Comparison of ENCODE assay signal across 9 mouse cellular contexts in genomic region chr11:90317482-90317881, GRCm38 (mm10).
DNase-seq lines count a peak whose midpoint lies in the region; ATAC-seq and TF ChIP-seq lines count a peak whose summit lies in the region.
"Had no signal": no experiment of that assay in that cellular context is flagged by ENCODE, and none has a peak within 500 bp of the region (broad histone marks: within the 10 kb centered on the region; RNA-seq: fewer than 3 reads in every experiment).

No protein-coding gene starts in this region.

- no peak overlapping the region for H3K4me3 ChIP-seq in forebrain, embryonic 11.5 days (ENCODE audit: low read depth, low read length)
- H3K4me3 ChIP-seq in forebrain, embryonic 15.5 days = no peak overlapping the region
- no peak overlapping the region for H3K4me3 ChIP-seq in thymus, adult 2 months (ENCODE audit: control insufficient read depth, insufficient read depth, low read length)
- no peak overlapping the region for H3K4me3 ChIP-seq in cortical plate, adult 2 months (ENCODE audit: insufficient read depth, low read length)
- H3K4me3 ChIP-seq in kidney, postnatal 0 days (replicated peaks; ENCODE audit: low read depth, low read length) = no peak overlapping the region
- no peak overlapping the region for H3K4me3 ChIP-seq in liver, embryonic 14.5 days (ENCODE audit: insufficient read depth in 1 of 2, low read depth in 2 of 2, low read length in 2 of 2)
- H3K4me3 ChIP-seq: heart, embryonic 15.5 days had no signal

- no peak for ATAC-seq in forebrain, embryonic 11.5 days (replicated peaks; ENCODE audit: low FRiP score)
- ATAC-seq in forebrain, embryonic 15.5 days (replicated peaks) = no peak
- no peak for ATAC-seq in kidney, postnatal 0 days (replicated peaks; ENCODE audit: low FRiP score, low read depth)
- no peak for ATAC-seq in liver, embryonic 14.5 days (ENCODE audit: insufficient read depth)

- H3K36me3 ChIP-seq in forebrain, embryonic 11.5 days (ENCODE audit: control insufficient read depth, insufficient read depth, low read length) = no peaks in the 10 kb centered on the region
- H3K36me3 ChIP-seq in forebrain, embryonic 15.5 days = no peaks in the 10 kb centered on the region
- H3K36me3 ChIP-seq in thymus, adult 2 months (ENCODE audit: control insufficient read depth, insufficient read depth, low read length) = no peaks in the 10 kb centered on the region
- H3K36me3 ChIP-seq in kidney, postnatal 0 days (ENCODE audit: insufficient read depth, low read length) = no peaks in the 10 kb centered on the region
- H3K36me3 ChIP-seq in liver, embryonic 14.5 days (replicated peaks; ENCODE audit: control insufficient read depth, insufficient read depth, low read depth) = no peaks in the 10 kb centered on the region
- H3K36me3 ChIP-seq: heart, embryonic 15.5 days had no signal

- TF ChIP-seq EP300 in liver, embryonic 14.5 days (IDR thresholded peaks at IDR 0.05; ENCODE audit: low read depth) = no peak

- no peak overlapping the region for H3K27ac ChIP-seq in forebrain, embryonic 11.5 days (ENCODE audit: low read depth, low read length)
- no peak overlapping the region for H3K27ac ChIP-seq in forebrain, embryonic 15.5 days (replicated peaks)
- H3K27ac ChIP-seq in thymus, adult 2 months (ENCODE audit: control insufficient read depth, insufficient read depth, low read length) = no peak overlapping the region
- H3K27ac ChIP-seq in cortical plate, adult 2 months (ENCODE audit: insufficient read depth, low read length) = no peak overlapping the region
- no peak overlapping the region for H3K27ac ChIP-seq in kidney, postnatal 0 days
- H3K27ac ChIP-seq in liver, embryonic 14.5 days = no peak overlapping the region
- H3K27ac ChIP-seq: heart, embryonic 15.5 days had no signal

- no peak overlapping the region for H3K9ac ChIP-seq in forebrain, embryonic 11.5 days (ENCODE audit: low read length)
- no peak overlapping the region for H3K9ac ChIP-seq in forebrain, embryonic 15.5 days (replicated peaks)
- no peak overlapping the region for H3K9ac ChIP-seq in kidney, postnatal 0 days (ENCODE audit: low read depth, low read length)
- no peak overlapping the region for H3K9ac ChIP-seq in liver, embryonic 14.5 days (replicated peaks)
- H3K9ac ChIP-seq: heart, embryonic 15.5 days had no signal

- 29% methylated on average over 4 of the region's 4 CpGs for WGBS in forebrain, embryonic 11.5 days
- WGBS in forebrain, embryonic 15.5 days = 8% methylated on average over 4 of the region's 4 CpGs
- WGBS in thymus, adult 2 months = 4% methylated on average over 4 of the region's 4 CpGs
- WGBS in kidney, postnatal 0 days = 15% methylated on average over 4 of the region's 4 CpGs
- 15% methylated on average over 4 of the region's 4 CpGs for WGBS in liver, embryonic 14.5 days (ENCODE audit: insufficient replicate concordance)

- no peak for TF ChIP-seq POLR2A in thymus, adult 2 months (IDR thresholded peaks at IDR 0.05; ENCODE audit: control insufficient read depth, extremely low read depth, insufficient read depth, low read length, poor library complexity)
- TF ChIP-seq POLR2A in cortical plate, adult 2 months (IDR thresholded peaks at IDR 0.05; ENCODE audit: extremely low read depth, insufficient read depth, low read length) = no peak

- DNase-seq in forebrain, embryonic 11.5 days (ENCODE audit: low spot score) = peak; percentile 65
- peak; percentile 37 for DNase-seq in thymus, adult 2 months
- no peak for DNase-seq in thymus, adult 18-20 months
- peak; percentile 79 for DNase-seq in kidney, postnatal 0 days (ENCODE audit: low spot score)
- DNase-seq in liver, embryonic 14.5 days (ENCODE audit: low read depth in 3 of 3, low spot score in 3 of 3) = peak in 1 of 3 experiments; percentile 2
- DNase-seq in right cerebral cortex, postnatal 4 days = peak; percentile 58

- no peaks in the 10 kb centered on the region for H3K9me3 ChIP-seq in forebrain, embryonic 11.5 days (ENCODE audit: control insufficient read depth, low read length)
- no peaks in the 10 kb centered on the region for H3K9me3 ChIP-seq in forebrain, embryonic 15.5 days
- H3K9me3 ChIP-seq in kidney, postnatal 0 days (replicated peaks; ENCODE audit: low read length) = no peaks in the 10 kb centered on the region
- no peaks in the 10 kb centered on the region for H3K9me3 ChIP-seq in liver, embryonic 14.5 days (ENCODE audit: control insufficient read depth, low read length)
- H3K9me3 ChIP-seq: heart, embryonic 15.5 days had no signal

- no peaks in the 10 kb centered on the region for H3K4me1 ChIP-seq in forebrain, embryonic 11.5 days (replicated peaks; ENCODE audit: control insufficient read depth, insufficient read depth, low read length)
- no peaks in the 10 kb centered on the region for H3K4me1 ChIP-seq in forebrain, embryonic 15.5 days
- no peaks in the 10 kb centered on the region for H3K4me1 ChIP-seq in thymus, adult 2 months (replicated peaks; ENCODE audit: control insufficient read depth, insufficient read depth, low read length)
- peaks cover 1% of the 10 kb centered on the region; the same call in 1 of the 2 replicates for H3K4me1 ChIP-seq in cortical plate, adult 2 months (ENCODE audit: control insufficient read depth, insufficient read depth, low read length)
- no peaks in the 10 kb centered on the region for H3K4me1 ChIP-seq in kidney, postnatal 0 days (replicated peaks; ENCODE audit: insufficient read depth, low read length)
- no peaks in the 10 kb centered on the region for H3K4me1 ChIP-seq in liver, embryonic 14.5 days (replicated peaks; ENCODE audit: control insufficient read depth in 2 of 2, insufficient read depth in 2 of 2, low read length in 1 of 2)
- H3K4me1 ChIP-seq: heart, embryonic 15.5 days had no signal

- no peak for TF ChIP-seq CTCF in thymus, adult 2 months (IDR thresholded peaks at IDR 0.05; ENCODE audit: borderline replicate concordance, control insufficient read depth, extremely low read depth, insufficient read depth, low read length, poor library complexity)
- peak; percentile 71 for TF ChIP-seq CTCF in cortical plate, adult 2 months (IDR thresholded peaks at IDR 0.05; ENCODE audit: extremely low read depth, insufficient read depth, low read length)
- peak; percentile 85 for TF ChIP-seq CTCF in kidney, postnatal 0 days (IDR thresholded peaks at IDR 0.05; ENCODE audit: low read depth)
- TF ChIP-seq CTCF in liver, embryonic 14.5 days (IDR thresholded peaks at IDR 0.05; ENCODE audit: low read depth) = peak; percentile 63

- H3K4me2 ChIP-seq in forebrain, embryonic 11.5 days (ENCODE audit: low read depth, low read length, severe bottlenecking) = no peak overlapping the region
- no peak overlapping the region for H3K4me2 ChIP-seq in forebrain, embryonic 15.5 days (replicated peaks)
- no peak overlapping the region for H3K4me2 ChIP-seq in kidney, postnatal 0 days (ENCODE audit: low read length)
- no peak overlapping the region for H3K4me2 ChIP-seq in liver, embryonic 14.5 days (ENCODE audit: low read depth)
- H3K4me2 ChIP-seq: heart, embryonic 15.5 days had no signal

- H3K27me3 ChIP-seq in forebrain, embryonic 11.5 days (ENCODE audit: control insufficient read depth, insufficient read depth, low read length) = no peaks in the 10 kb centered on the region; the same call in 1 of the 2 replicates
- H3K27me3 ChIP-seq in forebrain, embryonic 15.5 days = no peaks in the 10 kb centered on the region
- no peaks in the 10 kb centered on the region for H3K27me3 ChIP-seq in thymus, adult 2 months (ENCODE audit: control insufficient read depth, insufficient read depth, low read length)
- H3K27me3 ChIP-seq in kidney, postnatal 0 days (ENCODE audit: insufficient read depth, low read length) = no peaks in the 10 kb centered on the region
- H3K27me3 ChIP-seq in liver, embryonic 14.5 days (ENCODE audit: control insufficient read depth, insufficient read depth, low read length) = no peaks in the 10 kb centered on the region
- H3K27me3 ChIP-seq: heart, embryonic 15.5 days had no signal

Comparison
In these comparisons a context has a peak if more than half of its experiments do, and no peak if none do; other contexts are left out.
1. DNase-seq: peak in forebrain, embryonic 11.5 days (single experiment), thymus, adult 2 months (single experiment), kidney, postnatal 0 days (single experiment) and right cerebral cortex, postnatal 4 days (single experiment); none in thymus, adult 18-20 months (0 of 2).